Mouse (Mus musculus) left cerebral cortex, postnatal 14 days (tissue): ENCODE data around the gene Olfr531. TPM values are rescaled to one million over a fixed set of nuclear protein-coding genes. Genes with fewer than 3 reads are reported as not detected.

ENCODE experiments used
- DNase-seq, 2 experiments: peaks; one replicate each; pipeline ENCODE4 v3.0.0; 2021 to 2022; ENCODE audit warnings: low spot score in 2 of 2, mixed read lengths in 1 of 2
- intact Hi-C: fragments of 180-260 bp; cut with DNase I; formaldehyde crosslinking; loops from one replicate; pipeline ENCODE4 v1.15.1; 2025
- long read RNA-seq, 2 experiments: library from polyadenylated mRNA; stranded (forward); transcript quantifications; one replicate each; pipeline ENCODE4 v2.0.0; 2021
- total RNA-seq, 2 experiments: library from RNA; stranded (reverse); gene quantifications; 2 replicates each; pipeline ENCODE4 v1.2.3; 2021

Gene Olfr531
- not detected for total RNA-seq
- long read RNA-seq, experiment 1 = 0 reads
- long read RNA-seq, experiment 2 = 0 reads

DNA sequence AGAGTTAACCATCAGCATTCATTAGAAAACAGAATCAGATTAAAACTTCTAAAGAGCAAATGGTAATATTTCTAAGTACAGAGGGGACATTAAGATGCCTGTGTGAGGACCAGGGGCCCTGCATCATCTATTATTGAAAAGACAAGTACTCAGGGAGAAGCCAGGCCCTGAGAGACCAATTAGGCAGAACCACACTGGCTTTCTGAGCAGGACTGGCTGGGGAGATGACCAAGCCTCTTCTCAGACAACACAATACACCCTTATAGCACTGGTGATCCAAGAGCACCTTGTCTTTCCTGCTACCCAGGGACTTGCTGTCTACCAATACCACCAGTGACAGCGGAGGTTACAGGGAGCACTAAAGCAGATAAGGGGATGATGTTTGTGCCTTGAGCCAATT is at the start of gene Olfr531:
Gene Olfr531 (minus strand): TSS at position 101 of the 400 bp plus-strand sequence.
- intact Hi-C loops = no loop called here
- DNase-seq = no peak

DNA sequence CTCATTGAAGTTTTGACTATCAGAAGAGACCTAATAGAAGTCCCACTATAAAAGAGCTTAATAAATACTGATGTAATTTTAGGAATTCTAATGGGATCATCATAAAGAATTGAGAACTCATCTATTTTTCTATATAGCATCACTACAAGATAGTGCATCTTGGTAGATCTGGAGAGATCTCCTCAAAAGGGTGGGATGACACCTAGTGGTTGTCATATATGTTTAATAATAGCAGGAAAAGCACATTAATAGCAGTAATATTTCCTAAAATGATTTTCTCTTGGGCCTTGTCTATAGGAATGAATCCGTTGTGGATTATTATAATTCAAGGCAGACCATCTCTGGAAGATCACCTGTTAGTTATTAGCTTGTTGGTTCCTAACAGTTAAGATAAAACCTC is 40.4 kb upstream of the Olfr531 start:
- no peak for DNase-seq
- intact Hi-C loops = no loop called here

DNA sequence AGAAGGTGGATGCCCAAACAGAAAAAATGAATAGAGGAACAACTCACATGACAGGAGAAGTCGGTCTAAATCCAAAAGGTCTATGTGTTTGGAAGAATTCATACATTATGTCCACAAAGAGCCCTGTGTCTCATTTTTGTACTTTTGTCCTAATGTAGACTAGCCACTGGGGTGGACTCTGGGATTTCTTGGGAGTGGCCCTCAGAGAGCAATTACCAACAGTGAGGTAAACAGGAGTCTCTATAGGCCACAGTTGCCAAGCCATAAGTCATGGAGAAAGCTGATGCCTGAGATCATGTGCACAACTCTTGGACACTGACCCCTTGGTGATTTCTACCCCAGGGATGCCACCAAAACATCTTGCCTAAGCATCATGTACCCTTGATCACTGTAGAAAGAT is 18.8 kb upstream of the Olfr531 start, which contains the start of gene Olfr532:
Gene Olfr532 (minus strand): TSS at position 101 of the 400 bp plus-strand sequence.
- DNase-seq = no peak
- intact Hi-C loops = no loop called here

DNA sequence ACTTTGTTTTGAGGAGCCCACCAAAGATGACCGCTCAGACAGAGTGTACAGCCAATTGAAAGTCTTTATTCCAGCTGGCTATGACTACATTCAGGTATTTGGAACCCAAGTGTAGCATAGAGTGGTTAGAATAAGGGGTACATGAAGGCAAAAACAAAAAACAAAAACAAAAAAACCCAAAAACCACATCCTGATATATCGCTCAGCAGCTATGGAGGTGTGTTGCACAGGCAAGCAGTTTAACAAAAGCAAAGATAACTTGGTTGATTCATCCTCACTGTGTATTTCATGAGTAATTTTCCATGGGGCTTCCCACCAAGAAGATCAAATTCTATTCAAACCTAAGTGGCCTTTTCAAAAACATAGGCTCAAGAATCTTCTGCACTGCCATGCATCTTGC is 25.8 kb downstream of the Olfr531 start:
- DNase-seq = no peak
- intact Hi-C loops = no loop called here

DNA sequence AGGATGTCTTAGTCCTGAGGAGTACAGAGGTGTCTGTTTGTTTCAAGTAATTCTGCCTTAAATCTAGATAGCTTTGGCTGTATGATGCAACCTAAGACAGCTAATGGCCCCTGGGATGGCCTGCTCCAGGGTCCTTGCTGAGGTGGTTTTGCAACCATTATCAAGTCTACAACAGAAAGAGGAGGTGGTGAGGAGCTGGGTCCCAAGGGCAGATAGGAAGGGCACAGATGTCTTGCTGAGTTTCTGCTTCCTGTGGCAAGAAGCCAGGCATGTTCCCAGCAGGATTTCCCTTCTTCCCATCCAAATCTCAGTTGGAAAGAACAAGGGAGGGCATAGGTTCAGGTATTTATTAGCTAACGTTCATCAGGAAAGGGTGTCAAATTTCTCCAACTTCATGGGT is 26.5 kb downstream of the Olfr531 start, which contains the start of gene Olfr530:
Gene Olfr530 (minus strand): TSS at position 101 of the 400 bp plus-strand sequence.
- intact Hi-C loops = no loop called here
- no peak for DNase-seq

DNA sequence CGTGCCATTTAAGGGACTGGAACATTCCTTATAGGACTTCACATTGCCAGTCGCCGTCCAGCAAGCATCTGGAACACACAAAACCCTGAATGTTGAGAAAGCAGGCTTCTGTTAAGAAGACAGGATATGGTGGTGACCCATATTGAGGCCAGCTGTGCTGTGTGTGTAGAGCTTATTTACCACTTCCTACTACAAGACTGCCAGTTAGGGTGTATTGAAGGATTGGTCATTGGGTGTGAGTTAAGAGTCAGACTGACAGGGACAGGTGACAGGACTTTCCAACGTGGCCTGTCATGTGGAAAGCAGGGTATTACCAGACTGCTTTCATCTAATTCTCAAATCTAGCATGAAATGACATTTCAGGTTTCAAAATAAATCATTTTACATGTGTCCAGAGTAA is 28.4 kb downstream of the Olfr531 start:
- no peak for DNase-seq
- intact Hi-C loops = no loop called here

DNA sequence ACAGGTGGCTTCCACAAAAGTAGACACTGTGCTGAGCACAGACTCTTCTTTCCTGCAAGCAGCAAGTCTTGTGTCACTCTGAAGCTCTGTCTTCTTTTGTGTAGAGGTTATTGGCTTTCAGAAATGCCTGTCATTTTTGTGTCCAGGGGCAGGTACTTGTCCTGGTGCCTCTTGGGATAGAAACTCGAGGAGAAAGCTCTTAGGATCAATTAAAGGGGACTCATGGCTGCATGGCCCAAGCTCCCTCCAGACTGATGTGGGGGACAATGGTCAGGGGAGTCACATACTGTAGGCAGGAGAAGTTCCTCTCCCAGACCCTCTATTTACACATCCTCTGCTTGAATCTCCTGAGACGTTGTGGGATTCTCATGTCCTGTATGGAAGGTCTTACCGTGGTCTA is 41.1 kb downstream of the Olfr531 start, which contains the start of gene Olfr60:
Gene Olfr60 (minus strand): TSS at position 101 of the 400 bp plus-strand sequence.
- intact Hi-C loops = no loop called here
- no peak for DNase-seq

Other genes with a start within 250 kb of the Olfr531 start
- gene Sprn, start 248.0 kb downstream of the Olfr531 start, total RNA-seq = 100 to 1,000 TPM; 213 to 214 TPM
- gene Olfr522, start 238.2 kb downstream of the Olfr531 start, total RNA-seq = not detected
- under 1 TPM in 1 of 2 experiments, not detected in 1; 0.11 TPM for gene Olfr523, start 229.7 kb downstream of the Olfr531 start, total RNA-seq
- gene Olfr524, start 197.0 kb downstream of the Olfr531 start, total RNA-seq = not detected
- gene Cd163l1, start 184.7 kb downstream of the Olfr531 start, total RNA-seq = under 1 TPM in 1 of 2 experiments, not detected in 1; 0.18 TPM
- not detected for gene 5830411N06Rik, start 155.6 kb downstream of the Olfr531 start, total RNA-seq
- gene Olfr525, start 82.1 kb downstream of the Olfr531 start, total RNA-seq = not detected
- not detected for gene Olfr527, start 68.9 kb downstream of the Olfr531 start, total RNA-seq
- gene Olfr60, start 41.2 kb downstream of the Olfr531 start, total RNA-seq = not detected
- not detected for gene Olfr530, start 26.6 kb downstream of the Olfr531 start, total RNA-seq
- not detected for gene Olfr532, start 18.7 kb upstream of the Olfr531 start, total RNA-seq
- not detected for gene Olfr533, start 60.5 kb upstream of the Olfr531 start, total RNA-seq
- not detected for gene Olfr535, start 81.3 kb upstream of the Olfr531 start, total RNA-seq
- not detected for gene Olfr536, start 104.5 kb upstream of the Olfr531 start, total RNA-seq
- not detected for gene Olfr538, start 165.0 kb upstream of the Olfr531 start, total RNA-seq
- gene Olfr46, start 198.4 kb upstream of the Olfr531 start, total RNA-seq = under 1 TPM in 1 of 2 experiments, not detected in 1; 0.04 TPM
- gene Olfr61, start 226.1 kb upstream of the Olfr531 start, total RNA-seq = not detected
- gene Olfr53, start 243.5 kb upstream of the Olfr531 start, total RNA-seq = not detected